Mouse (Mus musculus): ENCODE data around the gene Entr1. TPM values are rescaled to one million over a fixed set of nuclear protein-coding genes. Genes with fewer than 3 reads are reported as not detected.

Gene Entr1
- polyA plus RNA-seq, 1 experiment, result 49.1 TPM

GRCm38 (mm10) chr2:26353066-26353980, 35.8 kb downstream of the Entr1 start:
- Histone ChIP-seq H3K27me3 (ENCODE audit: control insufficient read depth, insufficient read depth, insufficient read length) (no peaks in the 10 kb centered on the region), H3K79me2 (ENCODE audit: control insufficient read depth, insufficient read depth) (peaks cover 19% of the 10 kb centered on the region), H3K79me3 (ENCODE audit: low read depth) (peaks cover 3% of the 10 kb centered on the region), H3K36me3 (ENCODE audit: control insufficient read depth, insufficient read depth) (peaks cover 14% of the 10 kb centered on the region), H3K4me3 (ENCODE audit: insufficient read depth, poor library complexity, severe bottlenecking) (no peak overlapping the region), H3ac (ENCODE audit: control insufficient read depth, insufficient read length, low read depth) (no peak overlapping the region)
- TF ChIP-seq MYOG (IDR thresholded peaks at IDR 0.05; ENCODE audit: control insufficient read depth, extremely low read depth, insufficient read length), result no peak
- TF ChIP-seq FOSL1 (IDR thresholded peaks at IDR 0.05; ENCODE audit: insufficient read depth, low read length, poor library complexity, severe bottlenecking), result no peak
- no peak for TF ChIP-seq CEBPB (IDR thresholded peaks at IDR 0.05; ENCODE audit: low read depth)
- no peak for TF ChIP-seq CTCF (IDR thresholded peaks at IDR 0.05; ENCODE audit: control insufficient read depth, insufficient read depth, insufficient read length)
- no peak for TF ChIP-seq MAX (IDR thresholded peaks at IDR 0.05)
- no peak for TF ChIP-seq USF1 (IDR thresholded peaks at IDR 0.05; ENCODE audit: low read depth)
- no peak for TF ChIP-seq MYOD1 (IDR thresholded peaks at IDR 0.05; ENCODE audit: control insufficient read depth, insufficient read length, low read depth)

- peaks cover 3% of the 10 kb centered on the region for H3K79me3 ChIP-seq (ENCODE audit: low read depth)
- peaks cover 19% of the 10 kb centered on the region for H3K79me2 ChIP-seq (ENCODE audit: control insufficient read depth, insufficient read depth)
- no peaks in the 10 kb centered on the region for H3K27me3 ChIP-seq (ENCODE audit: control insufficient read depth, insufficient read depth, insufficient read length)
- H3K4me3 ChIP-seq (ENCODE audit: insufficient read depth, poor library complexity, severe bottlenecking), result peak overlapping the region; percentile 95
- H3K36me3 ChIP-seq (ENCODE audit: control insufficient read depth, insufficient read depth), result peaks cover 14% of the 10 kb centered on the region
- H3ac ChIP-seq (ENCODE audit: control insufficient read depth, insufficient read length, low read depth), result peak overlapping the region; percentile 35
- TF ChIP-seq MYOD1 (IDR thresholded peaks at IDR 0.05; ENCODE audit: control insufficient read depth, insufficient read length, low read depth), result peak; percentile 11
- TF ChIP-seq MYOG (IDR thresholded peaks at IDR 0.05; ENCODE audit: control insufficient read depth, extremely low read depth, insufficient read length), result no peak
Measured at GRCm38 (mm10) chr2:26352291-26352910, 36.7 kb downstream of the Entr1 start.

- TF ChIP-seq MAX (IDR thresholded peaks at IDR 0.05) (peak; percentile 73), USF1 (IDR thresholded peaks at IDR 0.05; ENCODE audit: low read depth) (no peak), MYOD1 (IDR thresholded peaks at IDR 0.05; ENCODE audit: control insufficient read depth, insufficient read length, low read depth) (no peak), MYOG (IDR thresholded peaks at IDR 0.05; ENCODE audit: control insufficient read depth, extremely low read depth, insufficient read length) (no peak), CTCF (IDR thresholded peaks at IDR 0.05; ENCODE audit: control insufficient read depth, insufficient read depth, insufficient read length) (peak; percentile 74), CEBPB (IDR thresholded peaks at IDR 0.05; ENCODE audit: low read depth) (no peak)
Measured at GRCm38 (mm10) chr2:26351358-26352290, 37.5 kb downstream of the Entr1 start, which contains the start of gene Dnlz. Dnlz (minus strand) TSS chr2:26352110.

GRCm38 (mm10) chr2:26348241-26348640, 40.9 kb downstream of the Entr1 start:
- peaks cover 23% of the 10 kb centered on the region for H3K36me3 ChIP-seq (ENCODE audit: control insufficient read depth, insufficient read depth)
- H3K4me3 ChIP-seq (ENCODE audit: insufficient read depth, poor library complexity, severe bottlenecking), result no peak overlapping the region
- H3K79me3 ChIP-seq (ENCODE audit: low read depth), result peaks cover 3% of the 10 kb centered on the region
- no peaks in the 10 kb centered on the region for H3K27me3 ChIP-seq (ENCODE audit: control insufficient read depth, insufficient read depth, insufficient read length)
- H3K79me2 ChIP-seq (ENCODE audit: control insufficient read depth, insufficient read depth), result peaks cover 19% of the 10 kb centered on the region
- no peak overlapping the region for H3ac ChIP-seq (ENCODE audit: control insufficient read depth, insufficient read length, low read depth)
- TF ChIP-seq MYOD1 (IDR thresholded peaks at IDR 0.05; ENCODE audit: control insufficient read depth, insufficient read length, low read depth), result no peak
- no peak for TF ChIP-seq MAX (IDR thresholded peaks at IDR 0.05)
- no peak for TF ChIP-seq USF1 (IDR thresholded peaks at IDR 0.05; ENCODE audit: low read depth)
- TF ChIP-seq MYOG (IDR thresholded peaks at IDR 0.05; ENCODE audit: control insufficient read depth, extremely low read depth, insufficient read length), result no peak
- no peak for TF ChIP-seq FOSL1 (IDR thresholded peaks at IDR 0.05; ENCODE audit: insufficient read depth, low read length, poor library complexity, severe bottlenecking)
- TF ChIP-seq CEBPB (IDR thresholded peaks at IDR 0.05; ENCODE audit: low read depth), result no peak
- TF ChIP-seq CTCF (IDR thresholded peaks at IDR 0.05; ENCODE audit: control insufficient read depth, insufficient read depth, insufficient read length), result no peak

More at GRCm38 (mm10) chr2:26351358-26352290, 37.5 kb downstream of the Entr1 start, which contains the start of gene Dnlz:
- peaks cover 19% of the 10 kb centered on the region for H3K79me2 ChIP-seq (ENCODE audit: control insufficient read depth, insufficient read depth)
- no peaks in the 10 kb centered on the region for H3K27me3 ChIP-seq (ENCODE audit: control insufficient read depth, insufficient read depth, insufficient read length)
- peaks cover 14% of the 10 kb centered on the region for H3K36me3 ChIP-seq (ENCODE audit: control insufficient read depth, insufficient read depth)
- H3ac ChIP-seq (ENCODE audit: control insufficient read depth, insufficient read length, low read depth), result peak within 1 kb of the TSS; percentile 80
- peak within 1 kb of the TSS; percentile 95 for H3K4me3 ChIP-seq (ENCODE audit: insufficient read depth, poor library complexity, severe bottlenecking)
- peaks cover 3% of the 10 kb centered on the region for H3K79me3 ChIP-seq (ENCODE audit: low read depth)

Data from C2C12 (cell line).